Mouse (Mus musculus) urinary bladder, postnatal 14 days (tissue): ENCODE results near the gene Nxph1.

Experiments
- DNase-seq: peaks from one replicate; pipeline ENCODE4 v3.0.0; 2021; ENCODE audit warnings: low spot score

The Nxph1 gene

DNA sequence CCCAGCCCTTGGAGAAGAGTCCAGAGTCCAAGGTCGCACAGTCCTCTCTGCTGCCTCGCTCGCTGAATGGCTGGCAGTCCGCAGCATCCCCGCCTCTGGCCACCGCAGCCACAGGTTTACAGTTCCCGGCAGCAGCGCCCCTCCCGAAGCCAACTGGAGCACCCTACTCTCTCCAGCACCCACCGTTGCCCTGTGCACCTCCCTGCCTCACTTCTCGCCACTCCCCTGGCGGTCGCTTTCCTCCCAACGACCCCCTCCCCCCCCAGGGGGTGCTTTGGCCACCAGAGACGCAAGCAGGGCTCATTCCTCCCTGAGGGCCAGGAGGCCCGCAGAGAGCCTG is at the start of gene Nxph1:
Gene Nxph1 (plus strand): TSS at position 301 of the 340 bp plus-strand sequence.
- no peak for DNase-seq

DNA sequence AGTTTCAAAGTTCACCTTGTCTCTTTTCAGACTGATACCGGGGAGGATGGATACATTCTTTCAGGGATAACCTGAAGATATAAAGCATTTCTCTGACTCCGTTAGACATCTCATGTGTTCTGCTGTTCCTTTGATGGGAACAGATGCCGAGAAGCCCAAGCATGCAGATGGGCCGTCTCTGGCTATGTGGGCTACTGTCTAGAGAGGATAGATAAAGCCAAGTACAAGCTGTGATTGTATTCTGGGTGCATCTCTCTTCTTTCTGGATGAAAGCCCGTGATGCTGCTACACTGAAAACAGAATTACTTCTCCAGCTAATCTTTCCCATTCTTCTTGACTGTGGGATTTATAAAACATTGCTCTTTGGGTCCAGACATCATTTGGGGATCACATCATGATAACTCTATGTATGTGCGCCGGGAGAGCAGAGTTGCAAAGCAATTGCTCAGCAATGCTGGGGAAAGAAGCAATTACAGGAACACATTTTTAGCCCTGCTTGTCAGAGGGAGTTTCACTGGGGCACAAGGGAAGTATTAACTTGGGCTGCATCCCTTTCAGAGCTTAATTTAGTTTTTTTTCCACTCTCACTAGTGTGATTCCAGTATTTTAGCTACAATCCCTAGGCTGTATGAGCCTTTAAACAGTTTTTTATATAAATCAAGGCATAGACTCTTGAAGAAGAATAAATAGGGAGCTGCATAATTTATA is 48.1 kb upstream of the Nxph1 start:
- DNase-seq, result no peak

DNA sequence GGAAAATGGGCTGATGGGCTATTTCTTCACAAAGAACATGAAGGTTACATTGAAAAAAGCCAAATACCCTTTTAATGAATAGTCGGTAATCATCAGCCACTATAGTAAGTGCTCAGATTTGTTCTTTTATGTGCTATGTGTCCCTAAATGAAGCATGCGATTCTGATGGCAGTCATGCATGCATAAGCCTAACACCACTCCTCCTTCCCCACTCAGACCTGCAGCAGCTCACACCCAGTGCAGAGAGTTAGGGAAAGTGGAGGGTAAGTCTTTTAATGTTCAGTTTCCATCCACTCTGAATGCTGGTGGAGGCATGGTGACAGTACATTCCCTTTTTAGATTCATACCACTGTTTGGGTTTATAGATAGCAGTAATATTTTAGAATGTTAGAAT is 47.5 kb upstream of the Nxph1 start:
- no peak for DNase-seq

DNA sequence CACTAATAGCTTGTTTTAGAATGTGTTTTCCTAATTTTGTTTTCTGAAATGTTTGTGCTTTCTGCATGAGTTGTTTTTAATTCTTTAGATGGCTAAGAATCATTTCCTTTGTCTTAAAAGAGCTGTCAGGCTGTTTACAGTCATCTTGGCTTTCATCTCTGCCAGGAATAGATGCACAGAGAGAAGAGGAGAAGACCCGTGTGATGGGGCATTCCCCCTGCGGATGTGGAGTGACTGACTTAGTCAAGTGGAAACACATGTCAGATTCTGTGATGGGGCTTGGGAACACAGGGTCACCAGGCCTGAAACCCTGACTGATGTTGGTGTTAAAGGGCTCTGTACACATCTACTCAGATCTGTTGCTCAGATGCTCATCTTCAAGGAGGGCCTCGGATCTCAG is 40.3 kb upstream of the Nxph1 start:
- DNase-seq, result no peak

DNA sequence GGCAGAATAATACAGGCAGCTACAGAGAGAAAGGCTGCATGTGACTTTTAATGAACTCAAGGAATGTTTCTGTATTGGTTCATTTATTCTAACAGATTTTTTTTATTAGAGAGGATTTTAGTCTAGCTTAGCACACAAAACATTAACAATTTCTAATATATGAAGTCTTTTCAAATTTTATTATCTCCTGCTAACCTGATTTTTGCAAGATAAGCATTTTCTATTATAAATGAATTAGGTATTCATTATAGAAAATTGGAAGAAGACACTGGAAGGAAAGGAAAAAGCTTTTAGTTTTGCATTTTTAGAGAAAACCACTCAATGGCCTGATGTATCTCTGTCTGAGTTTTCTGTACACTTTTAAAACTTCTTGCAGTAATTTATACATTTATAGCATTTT is 34.8 kb upstream of the Nxph1 start:
- no peak for DNase-seq

DNA sequence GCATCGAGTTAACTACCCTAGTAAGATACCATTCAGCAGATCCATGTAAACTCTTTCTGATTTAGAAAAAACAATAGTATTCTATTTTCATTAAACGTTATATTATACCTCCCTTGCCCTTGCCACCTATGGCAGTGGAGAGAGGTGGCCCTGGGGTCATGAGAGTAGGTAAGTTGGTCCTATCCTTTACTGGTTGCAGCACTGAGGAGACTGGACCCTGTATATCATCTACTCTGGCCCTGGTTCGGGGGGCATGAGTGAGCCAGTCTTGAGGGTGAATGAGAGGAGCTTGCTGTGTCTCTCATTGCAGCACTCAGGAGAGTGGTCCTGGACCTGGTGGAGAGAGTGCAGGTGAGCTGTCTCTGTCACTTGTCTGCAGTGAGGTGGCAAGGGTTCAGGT is 33.5 kb upstream of the Nxph1 start:
- DNase-seq, result no peak

DNA sequence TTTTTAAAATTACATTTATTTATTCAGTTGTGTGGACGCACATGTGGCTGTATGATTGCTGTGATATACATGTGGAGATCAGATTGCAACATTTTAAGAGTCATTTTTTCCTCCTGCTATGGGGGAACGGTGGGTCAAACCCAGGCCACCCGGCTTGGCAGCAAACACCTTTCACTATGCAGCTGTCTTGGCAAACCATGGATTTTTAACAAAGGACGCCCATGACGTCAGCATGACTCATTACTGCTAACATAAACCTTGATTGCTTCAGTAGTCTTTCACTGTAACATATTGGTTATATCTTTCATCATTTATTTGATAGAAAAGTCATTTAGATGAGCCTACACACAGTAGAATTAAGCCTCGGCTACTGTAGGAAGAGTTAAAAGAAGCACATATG is 23.8 kb upstream of the Nxph1 start:
- DNase-seq, result no peak

DNA sequence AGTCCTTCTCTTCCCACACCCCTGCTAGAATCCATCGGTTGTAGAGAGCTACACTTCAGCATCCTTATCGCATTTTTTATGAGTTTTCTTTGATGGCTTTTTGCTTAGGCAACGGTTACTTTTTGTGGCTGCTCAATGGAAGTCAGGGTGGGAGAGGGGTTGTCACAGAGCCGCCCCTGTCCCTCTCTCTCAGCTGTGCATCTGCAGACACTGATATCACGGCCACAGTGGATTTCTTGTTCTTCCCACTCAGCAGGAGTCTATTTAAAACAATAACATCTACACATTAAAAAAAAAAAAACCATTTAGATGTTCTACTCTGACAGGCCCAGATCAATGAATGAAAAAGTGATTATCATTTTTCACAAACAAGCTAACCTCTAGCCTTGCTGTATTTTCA is 13.0 kb upstream of the Nxph1 start:
- no peak for DNase-seq

DNA sequence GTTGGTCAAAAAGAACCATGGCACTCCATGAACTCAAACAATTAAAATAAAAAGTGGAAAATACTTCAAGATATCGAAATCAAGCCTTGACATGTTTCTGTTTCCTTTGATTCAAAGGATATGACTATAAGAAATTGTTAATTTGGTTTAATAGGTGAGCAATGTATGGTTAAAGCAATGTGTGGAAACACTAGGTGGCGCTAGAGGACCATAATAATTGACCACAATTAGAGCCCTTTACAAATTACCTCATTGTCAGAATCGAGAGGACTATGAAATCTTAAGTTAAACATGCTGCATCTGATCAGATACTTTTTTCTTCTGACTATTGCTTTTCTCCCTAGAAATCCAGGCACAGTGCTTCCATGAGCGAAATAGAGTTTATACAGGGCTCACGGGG is 12.5 kb upstream of the Nxph1 start:
- DNase-seq, result peak; percentile 61

DNA sequence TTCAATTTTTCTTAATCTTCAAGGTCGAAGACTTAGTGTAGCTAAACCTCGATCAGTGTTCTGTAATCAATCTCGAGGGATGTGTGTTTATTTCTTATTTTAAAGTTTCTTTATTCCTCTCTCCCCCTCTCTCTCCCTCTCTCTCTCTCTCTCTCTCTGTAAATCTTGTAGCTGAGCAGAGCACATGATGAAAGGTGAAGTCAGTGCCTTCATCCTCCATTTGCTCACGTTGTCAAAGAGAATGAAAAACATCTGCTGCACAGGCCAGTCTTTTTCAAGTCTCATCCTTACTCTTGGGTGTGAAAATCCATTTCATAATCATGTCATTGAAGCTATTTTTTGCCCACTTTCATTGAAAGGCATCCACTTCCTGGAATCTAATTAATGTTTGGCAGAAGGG is 12.1 kb upstream of the Nxph1 start:
- no peak for DNase-seq

DNA sequence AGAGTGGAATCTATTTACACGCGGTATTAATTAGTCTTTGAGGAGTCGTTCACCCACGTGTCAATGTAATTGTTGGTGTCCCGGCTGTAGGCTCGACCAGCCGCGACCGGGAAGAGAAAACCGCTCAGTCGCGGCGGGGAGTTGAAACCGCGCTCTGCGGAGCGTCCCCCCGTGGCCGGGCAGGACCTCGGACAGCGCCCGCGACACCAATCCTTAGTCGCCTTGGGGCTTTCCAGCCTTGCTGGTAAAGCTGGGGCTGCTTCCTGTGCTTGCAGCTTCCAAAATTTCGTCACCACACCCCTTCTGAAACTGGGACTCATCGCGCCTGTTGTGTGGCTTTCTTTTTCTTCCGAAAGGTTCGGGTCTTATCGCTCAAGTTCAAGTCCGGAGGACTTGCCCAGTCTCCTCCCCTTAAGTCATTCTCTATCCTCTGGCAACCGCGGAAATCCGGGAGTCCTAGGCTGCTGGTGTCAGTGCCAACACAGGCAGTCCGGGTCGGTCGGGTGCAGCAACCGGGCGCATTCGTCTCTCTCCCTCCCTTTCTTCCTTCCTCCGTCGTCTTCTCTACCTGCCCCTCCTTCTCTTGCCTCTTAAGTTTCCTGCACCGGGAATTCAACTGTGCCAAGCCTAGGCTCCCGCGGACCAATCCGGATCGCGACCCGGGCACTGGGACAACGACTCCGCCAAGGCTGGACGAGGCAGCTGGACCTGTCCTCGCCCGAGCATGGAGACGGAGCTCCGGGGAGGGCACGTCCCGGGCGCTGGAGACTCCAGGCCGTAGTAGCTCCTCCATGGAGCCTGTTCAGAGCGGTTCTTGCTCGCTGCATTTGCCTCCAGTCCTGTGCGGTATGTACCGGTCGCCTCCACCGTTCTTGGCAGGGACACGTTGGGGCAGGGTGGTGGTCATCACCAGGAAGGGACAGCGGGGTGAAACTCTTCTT is 510 bp downstream of the Nxph1 start:
- peak; percentile 47 for DNase-seq

DNA sequence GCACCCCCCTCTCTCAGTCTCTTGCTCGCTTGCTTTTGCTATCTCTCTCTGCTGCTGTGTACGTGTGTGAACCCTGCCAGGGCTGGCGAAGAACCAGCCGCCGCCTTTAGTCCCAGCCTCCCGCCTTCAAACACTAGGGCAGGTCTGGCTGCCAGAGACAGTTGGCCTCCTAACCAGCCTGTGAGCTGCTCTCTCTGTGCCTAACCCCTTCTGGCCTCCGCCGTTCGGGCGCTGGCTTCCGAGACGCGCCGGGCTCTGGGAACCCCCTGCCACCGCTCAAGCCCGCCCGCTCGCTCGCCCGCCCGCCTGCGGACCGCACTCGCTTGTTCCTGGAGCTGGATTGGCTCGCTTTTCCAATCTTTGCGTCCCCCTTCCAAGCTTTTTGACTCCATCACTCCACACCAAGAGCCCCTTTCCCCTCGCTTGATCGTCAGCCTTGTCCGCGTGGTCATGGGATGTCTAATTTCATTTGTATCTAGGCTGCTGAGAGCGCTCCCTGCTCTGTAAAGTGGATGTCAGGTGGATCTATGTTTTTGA is 1.5 kb downstream of the Nxph1 start:
- no peak for DNase-seq

DNA sequence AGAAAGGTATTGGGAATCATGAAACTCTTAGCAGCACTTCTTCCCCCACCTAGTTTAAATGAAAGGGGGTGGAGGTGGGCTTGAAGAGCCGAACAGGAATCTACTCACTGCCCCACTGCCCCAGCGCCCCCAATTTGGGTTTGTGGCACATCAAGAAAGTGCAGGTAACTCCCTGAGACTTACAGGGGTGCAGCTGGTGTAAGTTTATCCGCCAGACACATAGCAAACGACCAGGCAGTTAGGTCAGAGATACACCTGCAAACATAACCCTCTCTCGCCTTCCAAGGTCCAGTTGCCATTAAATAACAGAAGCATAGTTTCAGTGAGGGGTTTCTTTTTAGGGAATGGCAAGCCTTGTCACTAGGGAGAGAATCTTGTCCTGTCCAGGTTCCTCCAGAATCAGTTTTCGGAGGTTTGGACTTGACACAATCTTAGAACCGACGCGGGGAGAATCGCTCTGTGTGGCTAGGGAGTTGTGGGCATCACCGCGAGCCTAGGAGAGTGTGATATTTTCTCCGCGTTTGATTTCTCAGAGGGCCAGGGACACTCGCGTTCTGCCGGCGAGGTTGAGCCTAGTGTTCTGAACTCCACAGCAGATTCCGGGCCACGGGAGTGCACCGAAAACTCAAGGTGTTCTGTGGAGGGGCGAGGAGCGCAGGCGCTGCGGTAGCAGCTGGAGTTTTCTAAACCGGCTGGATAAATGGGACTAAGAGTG is 2.5 kb downstream of the Nxph1 start:
- DNase-seq, result no peak

DNA sequence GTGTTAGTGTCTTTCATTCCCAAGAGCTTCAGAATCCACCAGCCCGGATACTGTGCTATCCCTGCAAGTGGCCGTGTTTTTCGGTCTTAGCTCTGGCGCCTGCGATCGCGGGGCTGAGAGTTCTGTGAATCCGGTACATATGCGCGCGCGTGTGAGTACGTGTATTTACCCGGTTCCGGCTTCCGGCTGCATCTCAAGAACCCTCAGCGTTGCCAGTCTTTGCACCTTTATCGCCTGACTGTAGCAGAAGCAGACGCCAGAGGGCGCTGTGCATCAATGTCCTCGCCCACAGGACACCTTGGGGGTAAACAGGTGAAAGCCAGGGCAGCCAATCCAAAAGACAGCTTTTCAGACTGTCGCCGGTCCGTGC is 3.1 kb downstream of the Nxph1 start:
- peak; percentile 45 for DNase-seq

DNA sequence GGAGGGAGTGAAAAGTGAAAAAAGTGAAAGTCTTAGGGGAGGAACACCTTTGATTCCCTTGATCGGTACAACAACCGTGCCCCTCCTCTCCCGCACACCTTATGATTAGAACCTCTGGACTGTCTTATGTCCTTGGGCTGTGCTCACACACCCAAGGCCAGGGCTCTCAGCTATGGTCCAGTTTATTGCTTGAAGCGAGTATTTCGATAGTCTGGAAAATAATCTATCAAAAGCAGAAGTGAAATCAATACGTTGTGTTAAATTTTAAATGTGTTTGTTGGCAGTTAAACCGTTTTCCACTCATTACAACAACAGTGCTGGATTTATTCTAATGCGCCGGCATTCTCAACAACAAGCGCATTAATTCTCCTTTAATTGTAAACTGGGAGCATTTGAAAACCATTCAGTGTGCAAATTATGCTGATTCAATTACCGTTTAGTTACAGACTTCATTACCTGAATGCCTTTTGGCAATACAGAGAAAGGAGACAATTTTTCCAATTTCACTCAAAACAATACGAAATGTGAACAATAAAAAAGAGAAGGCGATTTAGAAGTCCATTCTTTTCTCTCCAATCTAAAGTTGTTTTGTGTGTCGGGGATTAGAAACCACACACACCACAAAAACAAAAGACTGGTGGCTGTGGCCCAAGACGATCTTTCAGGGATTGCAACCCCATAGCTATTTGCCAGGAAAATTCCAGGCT is 3.8 kb downstream of the Nxph1 start:
- DNase-seq, result no peak

DNA sequence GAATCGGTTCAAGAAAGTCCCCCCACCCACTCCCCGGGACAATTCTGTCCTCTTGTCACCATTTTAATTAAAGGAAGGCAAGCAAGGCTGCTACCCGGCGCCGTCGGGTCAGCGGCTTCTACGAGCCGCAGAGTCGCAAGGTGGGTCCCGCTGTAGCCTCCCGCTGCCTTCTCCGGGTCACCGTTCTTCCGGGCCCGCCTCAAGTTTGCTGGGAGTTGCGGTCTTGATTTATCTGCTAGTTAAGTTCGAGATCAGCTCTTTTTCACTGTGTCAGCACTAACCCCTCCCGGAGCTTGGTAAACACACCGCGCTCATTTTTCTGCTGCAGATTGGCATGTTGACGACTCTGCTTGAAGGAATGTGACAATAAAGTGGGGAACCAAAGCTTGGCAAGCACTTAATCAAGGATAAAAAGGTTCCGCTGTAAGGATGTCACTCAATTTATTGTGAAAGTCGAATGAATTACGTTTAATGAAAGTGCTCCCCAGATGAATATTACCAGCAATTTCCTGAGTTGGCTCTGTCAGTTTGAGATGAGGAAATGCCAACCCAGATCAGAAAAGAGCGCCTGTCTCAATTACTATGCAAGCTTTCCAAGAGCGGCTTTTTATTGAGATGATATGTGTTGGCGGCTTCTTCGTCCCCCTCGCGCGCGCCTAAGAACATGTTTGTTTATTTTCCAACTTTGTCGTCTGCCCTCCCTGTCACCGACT is 7.7 kb downstream of the Nxph1 start:
- no peak for DNase-seq

DNA sequence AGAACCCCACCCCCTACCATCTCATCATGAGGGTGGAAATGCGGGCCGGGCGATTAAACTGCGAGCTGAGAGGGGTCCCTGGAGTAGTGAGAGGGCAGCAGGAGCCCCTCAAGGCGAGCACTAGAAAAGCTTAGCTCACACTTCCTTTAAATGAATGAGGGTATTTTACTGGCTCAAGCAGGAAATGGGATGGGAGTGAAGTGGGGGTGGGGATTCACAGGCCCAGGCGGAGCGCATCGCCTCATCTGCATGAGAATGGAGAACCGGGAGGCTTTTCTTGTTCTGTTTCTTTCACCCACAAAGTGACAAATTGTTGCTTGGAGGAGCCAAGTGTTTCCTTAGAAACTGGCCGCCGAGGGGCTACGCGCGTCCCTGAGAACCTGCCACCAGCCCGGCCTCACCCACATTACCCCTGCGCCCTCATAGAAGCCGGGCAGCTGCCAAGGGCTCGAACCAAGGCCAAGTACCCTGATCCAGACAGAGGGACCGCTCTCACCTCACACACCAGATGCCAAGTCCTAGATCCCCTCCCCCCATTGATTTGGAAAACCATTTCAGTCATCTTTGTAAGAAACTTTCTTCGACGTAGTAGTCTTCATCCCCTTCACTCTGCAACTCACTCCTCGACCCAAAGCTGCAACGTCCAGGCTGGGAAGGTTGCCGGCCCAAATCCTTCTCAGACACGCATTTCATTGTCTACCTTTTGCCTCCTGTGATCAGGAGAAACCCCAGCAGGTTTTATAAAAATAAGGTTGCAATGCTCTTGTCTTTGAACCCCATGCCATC is 8.7 kb downstream of the Nxph1 start:
- DNase-seq, result no peak

DNA sequence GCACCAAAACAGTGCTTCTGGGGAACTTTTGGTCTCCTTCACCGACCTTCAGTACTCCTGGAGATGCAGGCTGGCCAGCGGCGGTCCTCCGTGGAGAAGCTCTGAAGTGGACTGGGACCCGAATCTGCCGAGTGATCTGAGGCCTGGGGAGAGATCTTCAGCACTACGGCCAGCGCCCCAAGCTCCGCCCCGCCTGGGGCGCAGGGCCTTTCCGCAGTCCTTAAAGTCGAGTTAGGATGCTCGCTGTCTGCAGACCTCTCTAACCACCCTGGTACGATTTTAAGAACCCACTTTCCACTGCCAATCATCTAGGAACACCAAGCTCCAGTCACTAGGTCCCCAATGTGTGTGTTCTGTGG is 9.3 kb downstream of the Nxph1 start:
- peak; percentile 16 for DNase-seq

DNA sequence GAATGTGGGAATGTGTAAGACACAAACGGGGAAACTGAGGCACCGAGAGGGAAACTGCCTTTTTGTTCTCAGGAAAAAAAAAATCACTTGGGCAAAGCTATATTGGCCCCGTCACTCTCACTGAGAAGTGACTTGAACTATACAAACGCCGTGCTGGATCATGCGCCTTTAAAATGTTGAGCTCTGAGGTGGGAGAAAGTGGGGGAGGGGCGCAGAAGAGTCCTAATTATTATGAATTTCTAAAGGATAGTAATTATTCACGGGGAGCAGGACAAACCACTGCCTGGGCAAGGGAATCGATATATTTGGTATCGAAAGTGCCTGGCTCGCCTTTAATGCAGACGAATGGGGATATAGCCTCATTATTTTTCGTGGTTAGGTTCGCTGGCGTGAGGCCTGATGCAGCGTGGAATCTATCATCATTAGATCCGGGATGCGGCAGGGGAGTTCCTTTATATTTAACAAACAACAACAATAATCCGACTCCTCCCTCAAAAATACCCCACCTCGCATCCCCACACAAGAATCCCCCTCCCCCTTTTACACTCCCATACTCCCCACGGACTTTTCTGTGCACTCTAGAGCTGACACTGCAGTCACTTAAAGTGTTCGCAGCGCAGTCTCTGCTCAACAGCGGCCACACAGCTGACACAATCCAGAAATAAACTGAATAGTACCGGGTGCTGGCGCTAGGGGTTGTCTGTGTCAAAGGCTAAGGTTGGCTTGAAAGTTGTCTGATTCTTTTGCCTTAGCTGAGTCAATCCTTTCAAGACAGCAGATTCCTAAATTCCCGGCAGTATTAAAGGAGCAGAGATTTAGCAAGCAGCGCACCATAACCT is 10.1 kb downstream of the Nxph1 start:
- no peak for DNase-seq

DNA sequence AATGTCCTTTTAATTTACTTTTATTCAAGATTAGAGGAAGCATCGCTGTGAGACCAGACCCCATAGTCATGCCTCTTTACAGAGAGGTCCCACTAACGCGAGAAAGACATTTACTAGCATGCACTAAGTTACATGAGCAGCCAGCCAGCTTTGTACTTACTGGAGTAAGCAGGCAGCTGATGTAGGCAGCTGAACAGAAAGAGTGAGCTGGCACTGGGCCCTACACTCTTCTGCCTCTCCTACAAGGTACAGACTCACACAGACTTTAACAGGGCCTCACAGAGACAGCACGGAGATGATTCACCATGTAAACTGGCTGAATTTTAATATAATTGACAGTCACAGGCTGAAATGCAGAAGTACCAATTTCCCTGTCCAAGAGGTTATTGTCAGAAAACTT is 11.6 kb downstream of the Nxph1 start:
- DNase-seq, result no peak
